Mouse (Mus musculus) gonadal fat pad, adult 2 months (tissue): ENCODE data around the gene Dido1. TPM values are rescaled to one million over a fixed set of nuclear protein-coding genes. Genes with fewer than 3 reads are reported as not detected.
"Not testable (repeated sequence)": the region's sequence is repeated elsewhere in the genome, so short reads cannot be mapped to it uniquely, and the experiment has no call there.

ENCODE experiments used
- DNase-seq: peaks from one replicate; pipeline ENCODE4 v3.0.0-alpha.2; 2012; ENCODE audit warnings: low read depth
- polyA plus RNA-seq: library from polyadenylated mRNA; depleted of rRNA; stranded (reverse); fragments of >200 nt; gene quantifications from 2 replicates; pipeline ENCODE4 v1.2.3, GENCODE M21; 2012

Gene Dido1
- polyA plus RNA-seq, 1 experiment, result 21.5 TPM

DNA sequence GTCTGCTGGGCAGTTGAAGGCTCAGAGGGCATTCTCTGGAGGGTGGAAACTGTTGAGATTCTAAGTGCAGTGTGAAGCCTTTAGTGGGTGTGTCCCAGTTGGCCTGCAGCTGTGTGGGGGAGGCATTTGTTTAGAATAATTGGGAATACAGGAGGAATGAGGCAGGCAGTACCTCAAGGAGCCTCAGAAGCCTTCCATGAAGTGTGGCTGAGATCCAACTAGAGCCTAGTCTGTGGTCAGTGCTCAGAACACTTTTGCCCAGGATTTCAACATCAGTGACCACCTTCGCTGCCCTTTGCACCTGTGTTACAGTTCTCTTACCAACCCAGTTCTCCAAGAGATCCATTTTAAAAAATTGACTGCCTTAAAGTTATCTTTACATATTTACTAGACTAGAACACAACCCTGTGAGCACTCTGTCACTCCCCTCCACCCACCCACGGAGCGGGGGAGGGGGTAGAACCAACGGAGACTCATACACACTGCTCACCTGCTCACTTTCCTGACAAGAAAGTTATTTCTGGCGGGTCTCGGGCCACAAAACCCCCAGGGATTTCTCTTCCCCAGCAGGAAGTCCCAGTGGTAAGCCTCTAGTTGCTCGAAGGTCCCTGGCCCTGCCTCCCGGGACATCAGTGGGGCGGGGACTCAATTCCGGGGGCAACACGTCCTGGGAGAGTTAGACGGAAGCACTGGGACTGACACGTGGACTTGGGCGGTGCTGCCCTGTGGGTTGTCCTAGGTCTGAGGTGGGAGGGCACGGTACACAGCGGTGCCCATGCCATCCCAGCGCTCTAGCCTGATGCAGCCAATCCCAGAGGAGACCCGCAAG is 15.0 kb upstream of the Dido1 start, which contains the start of gene Slc17a9:
Gene Slc17a9 (plus strand): TSS at position 679 of the 829 bp plus-strand sequence.
- DNase-seq, result no peak

DNA sequence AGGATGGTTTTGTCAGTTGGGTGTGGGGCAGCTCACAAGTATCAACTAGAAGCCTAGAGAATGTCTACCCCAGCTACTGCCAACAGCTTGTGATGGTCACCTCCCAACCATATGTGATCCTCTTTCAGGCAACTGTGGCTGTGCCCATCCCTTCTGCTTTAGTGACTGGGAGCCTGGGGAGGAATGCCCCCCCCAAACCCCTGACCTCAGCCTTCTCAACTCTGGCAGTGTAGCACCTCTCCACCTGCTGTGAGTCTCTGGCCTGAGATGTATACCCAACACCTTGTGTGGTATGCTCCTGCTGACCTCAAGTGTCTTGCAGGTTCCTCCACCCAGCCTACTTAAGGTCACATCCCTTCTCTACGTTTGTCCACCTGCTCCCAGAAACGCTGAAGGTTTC is 14.1 kb upstream of the Dido1 start:
- no peak for DNase-seq

DNA sequence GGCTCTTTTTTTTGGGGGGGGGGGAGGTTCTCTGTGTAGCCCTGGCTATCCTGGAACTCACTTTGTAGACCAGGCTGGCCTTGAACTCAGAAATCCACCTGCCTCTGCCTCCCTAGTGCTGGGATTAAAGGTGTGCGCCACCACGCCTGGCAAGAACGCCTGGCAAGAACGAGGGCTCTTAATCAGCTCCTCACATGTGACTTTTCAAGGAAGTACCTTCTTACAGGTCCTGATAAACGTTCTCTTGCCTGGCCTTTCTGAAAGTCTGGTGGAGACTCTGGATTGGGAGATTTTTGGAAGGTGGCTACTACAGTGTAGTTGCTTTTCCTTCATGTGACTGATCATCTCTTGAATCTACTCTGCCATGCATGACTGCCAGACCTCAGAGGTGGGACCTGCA is 12.9 kb upstream of the Dido1 start:
- not testable (repeated sequence) for DNase-seq

DNA sequence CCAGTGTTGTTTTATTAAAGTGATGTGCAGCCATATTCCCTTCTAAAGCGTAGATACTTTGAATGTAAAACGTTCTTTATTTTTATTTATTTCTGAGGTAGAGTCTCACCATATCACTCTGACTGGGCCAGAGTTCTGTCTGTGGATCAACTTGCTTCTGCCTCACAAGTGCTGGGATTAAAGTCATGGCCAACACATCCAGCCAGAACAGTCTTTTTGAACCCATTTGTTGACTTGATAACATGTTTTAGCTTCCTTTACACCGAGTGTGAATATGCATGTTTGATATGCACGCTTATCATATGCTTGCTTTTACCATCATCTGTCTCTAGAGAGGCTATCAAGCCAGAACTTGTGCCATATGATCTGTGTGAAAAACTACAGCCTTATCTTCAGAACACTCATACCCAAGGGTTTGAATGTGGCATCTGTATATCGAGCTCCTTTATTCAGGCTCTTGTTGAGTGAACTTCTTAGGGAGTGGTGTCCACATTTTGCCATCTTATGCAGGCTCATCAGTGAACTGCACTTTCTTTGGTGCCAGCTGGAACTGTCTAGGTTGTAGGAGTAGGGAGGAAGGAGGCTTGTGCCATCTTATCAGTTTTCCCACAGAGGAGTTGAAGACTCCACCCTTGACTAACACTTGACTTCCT is 2.4 kb upstream of the Dido1 start:
- DNase-seq, result no peak

DNA sequence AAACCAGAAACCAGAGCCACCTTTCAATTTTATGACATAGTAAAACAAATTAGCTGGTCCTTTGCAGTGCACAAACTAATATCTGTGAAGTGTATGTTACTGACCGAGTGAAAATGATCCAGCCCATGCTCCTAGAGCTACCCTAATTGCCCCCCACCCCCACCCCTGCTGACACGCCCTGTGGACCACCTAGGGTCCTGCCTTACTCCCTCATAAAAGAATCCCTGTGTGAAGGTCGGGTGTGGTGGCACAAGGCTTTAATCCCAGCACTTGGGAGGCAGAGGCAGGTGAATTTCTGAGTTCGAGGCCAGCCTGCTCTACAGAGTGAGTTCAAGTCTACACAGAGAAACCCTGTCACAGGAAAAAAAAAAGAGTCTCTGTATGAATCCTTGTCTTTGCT is 1.7 kb upstream of the Dido1 start:
- no peak for DNase-seq

DNA sequence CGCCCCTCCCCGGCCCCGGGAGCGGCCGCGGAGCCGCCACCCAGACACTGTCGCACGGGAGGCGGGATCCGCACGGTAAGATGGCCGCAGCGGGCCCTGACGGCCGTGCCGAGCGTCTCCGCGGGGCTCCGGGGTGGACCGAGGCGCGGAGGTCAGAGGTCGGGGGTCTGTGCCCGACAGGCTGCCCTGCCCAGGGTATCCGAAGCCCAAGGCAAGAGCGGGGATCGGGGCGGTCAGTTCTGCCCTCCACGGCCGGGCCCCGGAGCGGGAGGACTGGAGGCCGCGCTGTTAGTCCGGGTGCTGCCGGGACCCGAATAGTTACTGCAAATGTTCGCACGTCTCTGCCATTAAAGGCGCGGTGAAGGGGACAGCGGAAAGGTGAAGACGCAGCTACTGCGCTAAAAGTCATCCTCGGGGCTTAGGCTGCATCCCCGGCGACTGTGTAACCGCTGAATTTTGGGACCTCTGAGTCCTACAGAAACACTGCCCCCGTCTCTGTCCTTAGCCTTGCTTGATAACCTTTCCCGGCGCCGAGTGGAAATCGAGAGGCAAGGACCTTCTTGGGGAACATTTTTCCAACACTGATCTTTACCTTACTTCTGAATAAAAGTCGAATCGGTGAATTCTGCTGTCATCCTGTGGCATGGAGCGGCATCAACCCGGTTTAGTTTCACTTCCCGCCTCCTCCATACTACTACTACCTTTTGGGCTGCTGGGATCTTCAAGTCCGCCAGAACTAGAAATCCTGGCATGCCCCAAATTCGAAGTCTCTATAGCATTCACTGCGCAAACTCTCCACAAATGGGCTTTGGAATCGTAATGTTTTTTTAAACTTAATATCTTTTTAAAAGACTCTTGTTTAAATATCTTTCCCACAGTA is 717 bp upstream of the Dido1 start:
- DNase-seq, result no peak

DNA sequence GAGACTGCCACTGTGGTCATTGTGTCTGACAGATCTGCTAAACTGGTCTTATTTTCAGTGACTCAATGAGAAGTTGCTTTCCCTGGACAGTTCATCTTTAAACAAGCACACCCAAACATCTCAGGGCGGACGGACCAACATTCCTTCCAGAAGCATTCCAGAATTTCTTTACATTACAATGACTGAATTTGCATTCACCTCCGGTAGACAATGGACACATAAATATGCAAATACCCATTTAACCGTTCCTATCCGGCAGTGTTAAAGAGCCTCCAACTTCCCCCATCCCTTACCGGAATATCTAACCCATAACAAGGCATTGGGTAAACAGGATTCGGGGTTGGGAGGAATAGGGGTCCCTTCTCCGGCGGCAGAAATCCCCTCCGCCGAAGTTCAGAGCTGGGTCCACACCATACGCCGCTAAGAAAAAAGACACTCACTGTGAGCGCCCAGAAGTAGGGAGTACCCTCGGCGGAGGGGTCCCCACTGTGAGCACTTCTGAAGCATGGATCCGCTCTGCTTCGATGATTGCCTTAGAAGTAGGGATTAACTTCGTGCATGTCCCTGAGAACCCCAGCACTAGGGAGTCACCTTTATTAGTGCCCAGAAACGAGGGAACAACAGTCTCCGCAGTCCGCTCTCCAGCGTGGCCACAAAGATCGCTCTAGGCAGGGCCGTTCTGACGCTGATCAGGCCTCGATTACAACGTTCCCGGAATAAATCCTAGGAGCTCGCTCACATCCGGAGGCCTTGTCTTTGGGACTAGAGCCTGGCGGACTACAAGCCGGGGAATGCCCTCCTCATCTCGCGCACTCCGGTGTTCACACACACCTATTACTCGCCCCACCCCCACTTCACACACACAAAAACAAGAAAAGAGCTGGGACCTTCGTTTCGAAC is 526 bp downstream of the Dido1 start:
- DNase-seq, result no peak

DNA sequence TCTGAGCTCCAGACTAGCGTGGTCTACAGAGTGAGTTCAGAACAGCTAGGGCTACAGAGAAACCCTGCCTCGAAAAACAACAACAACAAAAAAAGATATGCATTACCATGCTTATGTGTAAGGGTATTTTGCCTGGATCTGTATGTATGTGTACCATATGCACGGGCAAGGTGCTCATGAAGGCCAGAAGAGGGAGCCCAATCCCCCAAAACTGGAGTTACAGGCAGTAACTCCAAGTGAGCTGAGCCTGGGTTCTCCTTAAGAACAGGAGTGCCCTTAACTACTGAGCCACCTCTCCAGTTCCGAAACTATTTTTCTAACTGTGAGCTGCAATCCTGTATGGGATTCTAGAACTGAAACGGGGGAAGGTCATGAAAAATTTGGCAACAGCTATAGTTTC is 3.8 kb downstream of the Dido1 start:
- no peak for DNase-seq

DNA sequence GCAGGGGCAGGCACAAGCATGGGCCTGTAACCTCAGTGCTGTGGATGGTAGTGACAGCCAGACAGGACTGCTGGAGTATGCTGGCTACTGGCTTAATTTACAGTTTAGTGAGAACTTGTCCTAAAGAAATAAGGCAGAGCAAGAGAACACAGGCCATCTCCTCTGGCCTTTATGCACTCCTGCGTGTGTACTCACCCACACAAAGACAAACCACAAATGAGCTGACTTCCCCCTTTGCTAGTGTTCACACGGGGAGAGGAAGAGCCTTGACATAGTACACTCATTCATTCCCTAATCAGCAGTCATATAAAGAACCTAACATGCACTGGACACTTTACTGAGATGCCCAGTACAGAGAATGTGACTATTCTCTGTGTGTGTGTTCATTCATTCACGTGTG is 4.7 kb downstream of the Dido1 start:
- no peak for DNase-seq

DNA sequence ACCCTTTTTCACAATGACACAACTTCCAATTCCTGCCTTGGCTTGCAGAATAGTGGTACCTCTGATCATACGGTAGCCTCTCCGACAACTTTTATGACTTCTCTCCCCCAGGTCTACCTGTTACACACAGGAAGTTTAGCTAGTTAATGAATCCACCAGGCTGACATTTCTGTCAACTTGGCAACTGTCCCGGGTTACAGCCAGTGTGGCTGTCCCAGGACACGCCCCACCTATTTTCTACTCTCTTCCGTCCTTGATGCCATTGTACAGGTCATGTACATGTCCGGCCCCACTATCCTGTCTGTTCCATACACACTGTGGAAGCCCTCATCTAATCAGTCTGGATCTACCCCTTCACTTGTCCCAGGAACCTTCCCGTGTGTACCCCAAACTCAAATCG is 5.2 kb downstream of the Dido1 start:
- no peak for DNase-seq

DNA sequence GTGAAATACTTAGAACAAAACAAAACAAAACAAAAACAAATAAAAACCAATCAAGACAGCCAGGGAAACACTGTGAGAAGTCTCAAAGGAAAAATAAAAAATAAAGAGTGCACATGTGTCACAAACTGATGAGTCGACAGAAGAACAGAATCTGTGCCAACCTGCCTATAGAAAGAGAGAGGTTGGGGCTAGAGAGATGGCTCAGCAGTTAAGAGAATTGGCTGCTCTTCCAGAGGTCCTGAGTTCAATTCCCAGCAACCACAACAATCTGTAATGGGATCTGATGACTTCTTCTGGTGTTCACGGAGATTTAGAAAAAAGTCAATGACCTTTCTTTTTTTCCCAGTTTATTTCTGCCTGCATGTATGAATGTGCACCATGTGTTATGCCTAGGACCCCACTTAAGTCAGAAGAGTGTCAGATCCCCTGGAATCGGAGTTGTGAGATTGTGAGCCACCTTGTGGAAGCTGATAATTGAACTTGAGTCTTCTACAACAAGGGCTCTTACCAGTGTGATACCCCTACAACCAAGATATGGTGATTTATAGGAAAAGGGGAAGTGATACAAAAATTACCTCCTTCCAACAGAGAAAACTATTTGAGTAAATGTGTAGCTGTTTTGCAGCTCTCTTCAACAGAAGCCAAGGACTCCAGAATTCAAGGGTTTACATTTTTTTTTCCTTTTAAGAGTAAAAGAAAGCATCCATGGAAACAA is 6.0 kb downstream of the Dido1 start:
- no peak for DNase-seq

DNA sequence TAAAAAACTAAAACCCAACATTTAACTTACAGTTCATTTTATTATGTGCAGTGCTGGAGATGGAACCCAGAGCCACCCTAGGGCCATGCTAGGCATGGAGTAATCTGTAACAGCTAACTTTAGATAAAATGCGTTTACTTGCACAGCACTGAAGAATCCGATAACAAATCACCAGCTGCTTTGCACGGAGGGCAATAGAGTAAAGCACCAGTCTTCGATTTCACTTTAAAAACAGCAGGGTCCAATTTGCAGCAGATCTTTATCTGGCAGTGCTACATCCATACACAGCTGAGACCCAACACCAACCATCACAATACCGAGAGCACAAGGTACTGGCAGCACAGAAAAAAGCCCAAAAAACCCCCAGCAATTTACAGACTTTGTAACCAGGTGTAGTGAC is 6.6 kb downstream of the Dido1 start:
- no peak for DNase-seq

DNA sequence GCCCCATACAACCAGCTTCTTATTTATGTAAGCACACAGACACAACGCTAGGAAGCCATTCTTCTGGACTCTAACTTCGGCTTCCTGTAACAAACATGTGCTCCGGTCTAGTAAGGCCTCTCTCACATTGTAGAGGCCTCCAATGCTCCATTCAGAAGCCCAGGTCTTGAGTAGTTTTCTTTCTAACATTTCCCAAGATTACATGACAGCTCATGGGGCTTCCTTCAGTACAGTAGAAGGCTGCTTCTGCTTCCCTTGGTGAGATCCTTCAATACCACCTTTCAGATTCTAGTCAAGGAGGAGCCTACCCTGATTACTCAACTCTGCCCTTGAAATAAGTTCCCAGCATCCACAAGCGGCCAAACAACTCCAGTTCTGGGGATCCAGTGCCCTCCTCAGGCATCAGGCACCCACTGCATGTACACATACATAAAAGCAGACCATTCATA is 7.1 kb downstream of the Dido1 start:
- DNase-seq, result no peak

DNA sequence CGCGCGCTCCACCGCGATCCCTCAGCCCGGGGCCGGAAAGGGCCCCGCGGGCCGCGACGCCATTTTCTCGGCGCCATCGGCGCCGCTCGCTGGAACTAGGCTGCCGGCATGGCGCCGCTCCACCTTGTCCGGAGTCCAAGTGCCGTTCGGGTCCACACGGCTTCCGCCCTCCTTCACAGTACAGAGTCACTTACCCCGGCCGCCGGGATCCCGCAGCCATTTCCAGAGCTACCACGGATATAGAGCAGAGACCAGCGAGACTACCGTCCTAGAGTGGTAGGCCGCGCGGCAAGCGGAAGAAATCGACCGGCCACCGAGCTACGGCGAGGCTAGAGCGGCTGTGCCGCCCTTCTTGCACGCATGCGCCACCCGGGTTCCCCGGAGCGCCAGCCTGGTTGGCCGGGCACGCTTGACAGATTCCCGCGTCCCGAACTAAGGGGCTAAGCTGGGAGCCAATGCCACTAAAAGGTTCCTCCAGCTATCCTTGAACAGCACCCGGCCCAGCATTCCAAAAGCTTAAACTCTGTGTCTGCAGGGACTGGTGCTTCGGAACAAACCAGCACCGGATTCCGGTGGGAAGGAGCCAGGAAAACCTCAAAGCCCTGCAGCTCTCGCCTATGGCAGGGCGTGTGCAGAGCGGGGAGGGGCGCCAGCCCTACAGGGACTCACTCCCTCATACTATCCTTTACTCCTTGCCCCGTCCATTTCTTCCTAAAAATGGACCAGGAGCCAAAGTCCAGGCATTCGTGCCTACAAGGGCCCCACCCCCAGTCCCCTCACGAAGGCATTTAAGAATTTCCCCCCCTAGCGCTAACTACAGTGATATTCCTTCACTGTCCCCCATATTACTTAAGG is 7.8 kb downstream of the Dido1 start:
- no peak for DNase-seq

DNA sequence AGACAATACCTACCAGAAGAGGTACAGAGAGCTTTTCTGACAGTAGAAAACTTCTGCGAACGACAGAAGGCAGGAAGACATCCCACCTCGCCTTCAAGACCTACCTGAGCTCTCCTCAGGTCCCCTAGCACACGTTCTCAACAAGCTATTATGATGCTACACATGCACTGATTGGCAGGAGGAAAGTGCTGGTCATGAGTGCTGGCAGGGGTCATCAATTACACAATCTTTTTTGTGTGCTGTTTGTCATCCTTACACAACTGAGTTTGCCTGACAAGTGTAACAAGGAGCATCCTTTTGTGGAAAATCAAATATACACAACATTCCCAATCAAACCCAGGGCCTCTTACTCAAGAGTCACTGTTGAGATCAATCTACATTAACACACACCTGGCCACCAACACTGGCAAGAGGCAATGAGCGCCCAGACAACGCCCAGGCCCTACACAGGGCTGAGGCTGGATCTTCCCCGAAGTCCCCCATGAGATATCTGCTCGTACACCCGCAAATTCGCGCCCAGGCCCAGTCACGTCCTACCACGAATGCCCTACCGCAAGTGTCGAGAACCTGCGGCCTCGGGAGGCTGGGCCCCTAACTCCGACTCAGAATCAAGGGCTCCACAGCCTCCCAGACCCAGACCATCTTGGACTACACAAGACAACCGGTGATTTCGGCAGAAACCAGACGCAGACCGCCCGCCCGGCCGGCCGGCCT is 8.6 kb downstream of the Dido1 start:
- no peak for DNase-seq

DNA sequence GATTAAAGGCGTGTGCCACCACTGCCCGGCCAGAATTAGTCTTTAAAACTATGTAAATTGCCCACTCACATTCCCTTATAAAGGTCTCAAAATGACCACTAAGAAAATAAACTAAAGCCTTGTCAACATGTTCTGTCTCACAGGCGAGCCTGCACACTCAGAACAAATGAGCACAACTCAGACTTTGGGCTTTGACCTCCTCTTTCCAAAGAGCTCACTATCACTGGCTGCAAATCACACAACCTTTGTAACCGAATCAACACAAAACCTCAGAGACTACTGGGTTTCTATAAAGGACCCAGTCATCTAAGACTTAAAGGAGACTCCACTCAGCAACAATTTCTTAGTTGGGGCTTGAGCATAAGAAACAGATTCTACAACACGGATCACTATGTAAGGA is 9.3 kb downstream of the Dido1 start:
- DNase-seq, result no peak

DNA sequence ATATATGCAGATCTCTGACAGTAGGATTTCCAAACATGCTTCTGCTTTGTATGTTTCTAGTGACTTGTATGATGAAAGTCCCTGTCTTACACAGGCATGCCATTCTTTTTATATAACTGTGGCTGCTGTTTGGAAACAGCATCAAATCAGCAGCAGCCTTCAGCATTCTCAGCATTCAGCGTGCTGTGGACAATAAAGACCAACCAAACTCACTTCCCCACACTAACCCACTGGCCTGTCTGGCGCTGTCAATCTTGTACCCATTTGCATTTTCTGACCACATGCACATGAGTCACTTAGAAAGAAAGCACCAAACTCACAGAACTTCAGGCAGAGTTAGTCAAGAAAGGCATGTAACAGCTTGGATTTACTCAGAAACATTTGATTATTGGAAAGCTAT is 14.6 kb downstream of the Dido1 start:
- DNase-seq, result no peak

DNA sequence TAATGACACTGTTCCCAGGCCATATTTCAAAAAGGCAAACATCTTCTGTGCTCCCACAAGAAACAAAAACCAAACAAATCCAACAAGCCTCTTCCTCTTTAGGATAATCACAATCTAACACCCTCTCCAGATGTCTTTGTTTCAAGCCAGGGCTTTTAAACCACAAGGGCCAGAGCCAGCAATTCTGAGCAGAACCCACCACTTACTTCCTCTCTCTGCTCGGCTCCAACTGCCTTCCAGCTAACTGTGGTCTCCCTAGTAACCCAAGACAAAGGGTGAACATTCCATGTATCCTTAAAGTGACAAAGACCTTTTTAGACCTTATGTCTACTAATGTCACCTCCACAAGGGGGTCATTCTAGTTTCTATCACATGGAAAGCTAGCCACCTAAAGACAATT is 17.2 kb downstream of the Dido1 start:
- no peak for DNase-seq

DNA sequence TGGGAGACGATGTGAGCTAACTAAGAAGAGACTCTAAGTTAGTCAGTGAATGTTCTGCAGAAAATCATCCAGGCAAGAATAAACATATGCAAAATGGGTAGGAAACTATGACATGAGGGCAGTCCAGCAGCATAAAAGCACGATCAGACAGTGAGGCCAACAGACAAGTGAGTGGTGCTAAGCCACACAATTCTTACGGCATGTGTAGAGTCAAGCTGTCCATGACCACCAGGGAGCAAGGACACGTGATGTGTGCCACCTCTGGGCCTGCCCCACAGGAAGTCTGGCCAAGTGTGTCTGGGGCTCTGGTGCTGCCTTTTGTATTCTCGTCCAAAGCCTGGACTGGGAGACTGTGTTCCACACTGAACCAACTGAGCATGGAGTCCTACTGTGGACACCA is 20.0 kb downstream of the Dido1 start:
- DNase-seq, result no peak
